Mouse (Mus musculus): ENCODE measurements around the gene Syt13.

DNA sequence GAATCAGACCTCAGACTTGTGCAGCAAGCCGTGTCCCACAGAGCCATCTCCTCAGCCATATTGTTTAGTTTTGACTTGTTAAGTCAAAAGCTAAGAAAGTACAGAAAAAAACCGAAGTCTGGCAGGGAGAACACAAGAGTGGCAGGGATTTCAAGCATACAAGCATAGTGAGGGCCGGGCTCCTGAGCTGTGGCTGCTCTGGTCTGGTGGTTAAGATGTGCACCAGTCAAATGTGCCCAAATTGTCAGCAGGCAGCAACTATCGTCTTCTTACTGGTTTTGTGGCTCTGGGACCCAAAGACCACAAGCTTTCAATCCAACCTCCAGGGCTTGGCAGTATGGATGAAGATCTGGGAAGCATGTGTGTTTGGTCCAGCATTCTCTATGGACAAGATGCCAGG, 42.2 kb upstream of the Syt13 start:
- TF ChIP-seq E2F4 (IDR thresholded peaks at IDR 0.05; ENCODE audit: borderline replicate concordance, low read depth, low read length): no peak
- TF ChIP-seq GABPA (IDR thresholded peaks at IDR 0.05; ENCODE audit: low read depth, low read length): no peak
- TF ChIP-seq HCFC1 (IDR thresholded peaks at IDR 0.05; ENCODE audit: low read depth, low read length): no peak
- TF ChIP-seq POLR2A (IDR thresholded peaks at IDR 0.05; ENCODE audit: control insufficient read depth in 1 of 2, insufficient read depth in 1 of 2, low read depth in 1 of 2, low read length in 2 of 2, poor library complexity in 1 of 2): no peak
- no peak for TF ChIP-seq GATA1 (IDR thresholded peaks at IDR 0.05; ENCODE audit: low read depth, low read length)
